Mouse (Mus musculus) right cerebral cortex, postnatal 36 days (tissue): ENCODE measurements at regions not wholly inside any gene's neighbourhood (a gene's known extent, or its start where the extent isn't known, plus 50 kb on each side); places are given as distances from the start of the nearest gene placed in this dataset.
"Not testable (repeated sequence)": the region's sequence is repeated elsewhere in the genome, so short reads cannot be mapped to it uniquely, and the experiment has no call there.

Experiments
- DNase-seq, 2 experiments: peaks; one replicate each; pipeline ENCODE4 v3.0.0; 2022; ENCODE audit warnings: low spot score in 2 of 2, mixed read lengths in 1 of 2

DNA sequence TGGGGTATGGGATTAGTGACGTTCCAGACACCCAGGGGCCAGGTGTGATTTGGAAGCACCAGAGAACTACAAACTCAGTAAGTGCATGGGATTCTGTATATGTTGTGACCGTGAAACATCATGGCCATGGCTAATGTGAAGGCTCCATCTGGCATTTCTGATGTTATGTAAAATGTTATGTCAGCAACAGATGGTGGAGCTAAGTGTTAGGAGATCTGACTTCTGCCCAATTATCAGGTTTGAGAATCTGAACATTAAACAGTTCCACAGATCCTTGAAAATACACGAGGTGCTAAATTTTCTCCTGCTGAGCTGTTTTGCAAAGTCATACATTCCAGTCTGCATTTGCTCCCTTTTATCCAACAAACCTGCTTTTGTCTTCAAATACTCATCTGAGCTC lies 223.6 kb upstream of the Egfl6 start:
- DNase-seq: peak in 1 of 2 experiments; percentile 10

DNA sequence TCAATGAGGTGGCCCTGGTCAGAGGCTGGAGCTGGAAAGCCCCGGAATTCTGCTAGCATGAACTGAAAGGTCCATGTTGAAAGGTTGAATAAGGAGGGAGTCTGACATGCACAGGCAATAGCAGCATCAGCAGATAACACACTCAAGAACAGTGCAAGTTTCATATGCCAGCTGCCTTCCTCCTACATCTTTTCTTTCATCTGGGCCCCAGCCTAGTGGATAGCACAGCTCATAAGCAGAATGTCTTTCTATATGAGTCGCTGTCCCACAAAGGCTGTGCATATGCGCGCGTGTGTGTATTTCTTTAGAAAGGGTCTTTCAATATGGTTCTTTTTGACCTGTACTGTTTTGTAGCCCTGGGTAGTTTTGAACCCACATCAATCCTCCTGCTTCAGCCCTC lies 222.7 kb upstream of the Egfl6 start:
- peak; percentile 11 to 27 for DNase-seq

DNA sequence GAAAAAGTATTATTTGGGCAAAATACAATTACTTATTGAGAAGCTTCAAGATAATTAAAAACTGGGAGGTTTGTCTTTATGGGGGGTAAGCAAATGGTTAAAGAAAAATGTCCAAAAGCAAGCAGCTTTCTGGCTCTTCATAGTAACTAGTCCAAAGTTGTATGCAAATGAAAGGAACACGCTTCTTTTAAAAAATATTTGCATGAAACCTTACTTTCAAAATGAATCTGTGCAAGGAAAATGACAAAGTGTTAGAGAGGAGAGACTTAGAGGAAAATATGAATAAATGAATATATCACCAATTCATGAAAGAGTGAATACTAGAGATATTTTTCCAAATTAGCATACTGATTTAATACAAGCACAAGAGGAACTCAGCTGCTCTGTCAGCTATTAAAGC lies 220.4 kb upstream of the Egfl6 start:
- DNase-seq: no peak

DNA sequence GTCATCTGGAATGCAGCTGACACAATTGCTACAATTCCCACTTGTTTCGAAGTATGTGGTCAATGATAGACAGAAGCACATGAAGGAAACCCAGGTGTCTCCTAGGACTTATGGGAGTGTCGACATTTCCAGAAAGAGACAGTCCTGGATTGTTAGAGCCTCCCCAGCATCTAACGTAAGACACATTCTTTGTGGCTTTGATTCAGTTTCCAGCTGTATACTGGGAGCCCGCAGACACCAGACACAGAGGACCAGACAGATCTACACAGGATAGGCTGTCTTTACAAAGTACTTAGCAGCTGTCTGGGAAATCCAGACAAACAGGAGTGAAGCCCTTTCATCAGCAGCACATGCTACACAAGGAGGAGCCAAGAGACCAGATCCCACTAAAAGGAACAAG lies 220.0 kb upstream of the Egfl6 start:
- no peak for DNase-seq

DNA sequence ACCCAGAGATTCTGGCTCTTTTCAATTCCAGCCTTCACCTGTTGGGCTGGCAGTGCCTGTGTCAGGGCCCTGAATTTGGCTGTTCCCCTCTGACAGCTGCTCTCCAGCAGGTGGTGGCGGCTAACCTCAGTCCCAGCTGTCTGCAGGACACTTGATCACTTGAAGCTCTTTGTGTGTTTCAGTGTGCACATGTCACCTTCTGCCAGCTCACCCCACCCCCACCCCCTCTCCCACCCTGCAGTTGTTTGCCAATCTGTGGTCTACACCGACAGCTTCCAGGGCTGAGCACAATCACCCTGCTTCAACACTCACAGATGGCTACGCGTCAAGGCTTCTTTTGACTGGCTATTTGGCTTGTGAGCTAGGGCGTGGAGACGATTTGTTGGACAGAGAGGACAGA lies 217.7 kb upstream of the Egfl6 start:
- DNase-seq: no peak

DNA sequence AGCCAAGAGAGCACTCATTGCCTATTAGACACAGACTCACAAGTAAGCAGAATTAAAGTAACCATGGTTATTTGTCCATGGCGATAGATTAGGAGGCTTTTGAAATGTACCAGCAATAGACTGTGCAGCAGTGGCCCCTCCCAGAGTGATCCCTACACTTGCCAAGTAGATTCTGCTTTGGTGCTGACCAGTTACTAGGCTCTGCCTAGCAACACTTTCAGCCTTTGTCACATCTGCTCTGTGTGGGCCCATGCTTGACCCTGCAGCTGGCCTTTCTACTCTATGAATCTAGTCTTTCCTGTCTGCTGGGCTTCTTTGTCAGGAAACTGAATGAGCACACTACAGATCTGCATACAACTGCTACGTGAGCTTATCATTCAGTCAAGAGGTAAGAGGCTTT lies 215.5 kb upstream of the Egfl6 start:
- no peak for DNase-seq

DNA sequence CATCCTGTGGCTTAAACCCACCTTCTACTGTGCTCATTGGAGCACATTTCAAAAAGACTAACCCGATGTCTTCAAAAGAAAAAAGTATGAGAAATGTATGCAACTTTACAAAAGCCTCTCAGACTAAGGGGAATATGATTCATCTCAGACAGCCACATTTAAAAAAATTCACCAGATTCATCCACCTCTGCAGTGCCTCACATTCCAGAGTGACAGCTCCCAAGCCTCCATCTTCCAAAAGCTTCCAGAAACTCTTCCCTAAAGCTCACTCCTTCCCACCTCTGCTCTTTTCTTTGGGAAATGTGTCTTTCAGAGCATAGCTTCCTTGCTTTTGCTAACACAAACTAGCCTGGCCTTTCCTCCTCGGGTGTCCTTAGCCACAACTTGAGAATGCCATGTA lies 210.1 kb upstream of the Egfl6 start:
- no peak for DNase-seq

DNA sequence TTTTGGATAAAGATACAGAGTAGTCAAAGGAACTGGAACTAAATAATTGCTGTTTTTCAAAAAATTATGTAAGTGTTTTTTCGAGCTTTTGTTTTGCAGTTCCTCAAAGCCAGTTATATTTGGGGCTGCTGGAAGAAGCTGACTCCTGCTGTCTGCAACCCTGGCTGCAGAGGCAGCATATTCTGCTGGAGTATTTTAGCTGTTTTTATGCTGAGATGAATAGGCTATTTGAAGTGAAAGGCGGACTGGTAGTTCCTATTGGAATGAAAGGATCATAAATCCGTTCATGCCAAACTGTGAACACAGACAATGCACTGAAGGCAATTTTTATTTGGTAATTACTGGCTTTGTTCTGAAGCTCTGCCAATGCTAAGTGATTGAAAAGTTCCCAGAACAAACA lies 203.5 kb upstream of the Egfl6 start:
- no peak for DNase-seq

DNA sequence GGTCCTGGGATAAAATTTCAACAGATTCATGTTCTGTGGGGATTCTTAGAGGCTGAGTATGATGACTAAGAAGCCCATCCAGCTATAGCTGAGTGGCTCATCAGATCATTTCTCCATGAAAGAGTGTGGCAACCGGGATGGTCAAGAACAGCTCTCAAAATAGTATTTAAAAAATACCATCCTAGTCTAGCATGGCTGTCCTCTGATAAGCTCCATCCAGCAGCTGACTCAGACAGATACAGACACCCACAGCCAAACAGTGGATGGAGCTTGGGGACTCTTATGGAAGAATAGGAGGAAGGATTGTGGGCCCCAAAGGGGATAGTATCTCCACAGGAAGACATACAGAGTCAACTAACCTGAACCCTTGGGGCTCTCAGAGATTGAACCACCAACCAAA lies 201.6 kb upstream of the Egfl6 start:
- not testable (repeated sequence) for DNase-seq

DNA sequence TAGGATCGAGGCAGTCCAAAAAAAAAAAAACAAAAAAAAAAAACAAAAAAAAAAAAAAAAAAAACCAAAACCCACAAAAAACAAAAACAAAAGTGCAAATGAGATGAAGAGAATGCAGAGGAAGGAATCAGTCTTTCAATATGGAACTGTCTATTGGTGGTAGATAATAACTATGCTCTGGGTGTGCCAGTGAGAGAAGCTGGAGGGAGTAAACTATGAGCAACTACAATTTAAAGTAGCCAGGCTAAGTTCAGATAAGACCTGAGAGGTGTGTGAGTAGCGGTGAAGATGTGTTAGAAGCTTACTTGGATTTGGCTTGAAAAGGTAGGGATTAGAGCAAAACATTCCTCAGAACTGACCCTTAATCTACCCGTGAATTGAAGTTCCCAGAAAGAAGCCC lies 200.1 kb upstream of the Egfl6 start:
- no peak for DNase-seq

DNA sequence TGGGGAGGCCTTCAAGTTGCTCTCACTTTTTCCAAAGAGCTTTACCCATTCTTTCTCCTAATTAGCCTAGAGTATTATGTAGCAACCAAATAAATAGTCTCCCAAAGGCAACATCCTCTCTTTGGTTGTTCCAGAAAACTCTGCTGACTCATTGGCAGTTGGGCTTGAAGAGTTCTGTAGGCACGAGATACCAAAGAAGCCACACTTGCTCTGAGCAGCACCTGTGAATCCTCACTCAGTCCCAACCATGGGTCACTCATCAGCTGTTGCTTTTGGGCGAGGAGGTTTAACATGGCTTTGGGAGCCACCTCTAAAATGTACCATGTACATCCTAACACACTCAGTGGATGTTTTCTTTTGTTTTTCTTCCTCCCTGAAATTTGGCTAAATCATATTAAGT lies 197.9 kb upstream of the Egfl6 start:
- no peak for DNase-seq

DNA sequence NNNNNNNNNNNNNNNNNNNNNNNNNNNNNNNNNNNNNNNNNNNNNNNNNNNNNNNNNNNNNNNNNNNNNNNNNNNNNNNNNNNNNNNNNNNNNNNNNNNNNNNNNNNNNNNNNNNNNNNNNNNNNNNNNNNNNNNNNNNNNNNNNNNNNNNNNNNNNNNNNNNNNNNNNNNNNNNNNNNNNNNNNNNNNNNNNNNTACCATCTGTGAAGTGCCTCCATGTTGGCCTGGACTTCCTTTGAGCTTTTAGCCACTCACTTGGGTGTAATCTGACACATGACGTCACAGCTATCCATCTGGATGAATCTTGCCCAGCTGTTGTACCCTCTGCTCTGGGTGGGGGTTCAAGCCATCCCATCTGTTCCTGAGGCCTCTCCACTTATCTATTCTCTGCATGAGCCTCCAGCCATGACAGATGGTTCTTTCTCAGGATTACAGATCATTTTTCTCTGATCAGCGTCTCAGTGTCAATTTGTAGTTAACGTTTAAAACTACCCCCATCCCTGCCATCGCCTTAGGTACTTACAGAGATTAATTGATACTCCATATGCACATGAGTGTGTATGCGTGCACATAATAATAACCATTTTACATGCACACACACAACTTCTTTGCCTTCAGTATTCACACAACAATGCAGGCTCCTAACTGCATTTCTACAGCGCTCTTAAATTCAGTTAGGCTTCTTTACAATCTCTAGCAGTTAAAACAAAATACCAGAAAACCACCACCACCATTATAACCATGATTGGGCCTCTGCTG lies 194.0 kb upstream of the Egfl6 start:
- no peak for DNase-seq

DNA sequence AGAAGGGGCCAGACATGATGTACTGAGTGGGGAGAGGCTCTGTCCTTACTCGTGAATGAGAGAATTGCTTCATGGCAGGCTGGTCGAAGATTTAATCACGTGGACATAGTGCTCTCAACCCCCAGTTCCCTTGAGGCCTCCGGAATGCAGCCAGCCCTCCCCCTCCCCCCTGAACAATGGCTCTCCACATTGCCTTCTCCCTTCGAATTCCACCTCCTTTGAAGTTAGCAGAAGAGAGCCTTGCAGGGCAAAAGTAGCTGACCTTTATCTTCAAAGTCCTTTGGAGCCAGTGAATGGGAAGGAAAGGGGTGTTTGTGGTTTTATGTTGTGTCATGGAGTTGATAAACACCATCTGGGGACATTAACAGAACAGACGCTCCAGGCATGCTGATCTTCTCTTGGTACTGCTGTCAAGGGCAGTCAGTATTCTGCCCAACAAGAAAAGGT lies 187.9 kb upstream of the Egfl6 start:
- no peak for DNase-seq

DNA sequence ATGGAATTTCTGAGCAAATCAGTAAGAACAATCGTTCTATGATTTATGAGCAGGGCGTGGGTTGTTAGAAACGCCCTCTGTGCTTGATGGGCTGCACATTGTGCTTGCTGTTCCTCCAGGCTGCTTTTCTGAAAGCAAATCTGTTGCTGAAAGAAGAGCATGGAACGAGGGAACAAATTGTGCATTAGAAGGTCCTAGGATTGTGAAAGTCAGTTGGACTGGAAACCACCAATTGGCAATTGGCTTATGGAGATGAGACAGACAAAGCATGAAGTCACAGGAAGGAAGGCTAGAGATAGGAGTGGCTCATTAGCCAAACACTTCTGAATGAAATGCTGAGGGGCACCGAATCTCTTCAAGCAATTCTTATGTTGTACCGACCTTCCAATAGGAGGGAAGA lies 181.5 kb upstream of the Egfl6 start:
- no peak for DNase-seq

DNA sequence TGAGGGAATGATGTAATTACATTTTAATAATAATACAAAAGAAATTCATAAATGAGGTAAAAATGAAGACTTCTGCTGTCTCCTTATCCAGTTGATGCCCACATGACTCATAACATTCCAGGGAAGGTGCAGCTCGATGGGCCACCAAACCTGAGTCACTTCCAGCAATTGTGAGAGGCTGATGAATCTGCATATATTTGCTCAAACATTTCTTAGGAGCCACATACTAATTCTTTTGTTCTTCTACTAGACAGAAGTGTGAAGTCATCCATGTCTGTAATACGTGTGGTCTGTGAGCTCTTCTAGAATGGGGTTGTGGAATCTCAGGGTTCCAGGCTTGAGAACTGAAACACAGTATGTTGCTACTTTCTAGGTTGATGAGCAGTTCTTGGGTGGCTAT lies 180.1 kb upstream of the Egfl6 start:
- no peak for DNase-seq

DNA sequence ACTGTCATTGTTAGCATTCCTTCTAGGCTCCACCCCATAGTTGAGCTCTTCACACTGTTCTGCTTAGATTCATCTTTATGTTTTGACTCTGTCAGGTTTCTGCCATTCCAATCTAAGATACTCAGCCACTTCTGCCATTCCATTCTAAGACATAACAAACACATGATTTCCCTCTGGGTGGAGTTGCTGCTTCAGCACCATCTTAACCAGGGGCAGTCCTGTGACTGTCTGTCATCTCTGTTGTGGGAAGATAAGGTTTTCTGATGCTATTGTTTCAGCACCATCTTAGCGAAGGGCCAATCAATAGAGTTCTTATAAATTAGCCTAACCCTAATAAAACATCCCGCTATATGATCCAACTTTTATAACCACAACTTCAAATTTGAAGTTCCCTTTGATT lies 176.6 kb upstream of the Egfl6 start:
- DNase-seq: no peak

DNA sequence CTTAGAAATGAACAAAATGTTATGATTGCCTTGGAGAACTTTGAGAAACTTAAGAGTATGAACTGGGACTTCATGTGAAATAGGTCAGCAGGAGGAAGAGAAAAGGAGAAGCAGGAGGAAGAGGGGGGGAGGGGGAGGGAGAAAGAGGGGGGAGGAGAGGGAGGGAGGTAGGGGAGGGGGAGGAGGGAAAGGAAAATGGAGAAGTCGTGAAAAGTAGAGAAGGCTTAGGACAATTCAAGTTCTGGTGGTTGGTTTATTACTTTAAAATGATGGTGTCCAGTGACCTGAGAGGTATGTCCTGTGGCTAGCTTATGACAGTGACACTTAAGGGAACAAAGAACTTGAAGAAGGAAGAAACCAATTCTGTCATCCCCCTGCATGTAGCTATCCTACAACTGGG lies 171.6 kb upstream of the Egfl6 start:
- DNase-seq: no peak

DNA sequence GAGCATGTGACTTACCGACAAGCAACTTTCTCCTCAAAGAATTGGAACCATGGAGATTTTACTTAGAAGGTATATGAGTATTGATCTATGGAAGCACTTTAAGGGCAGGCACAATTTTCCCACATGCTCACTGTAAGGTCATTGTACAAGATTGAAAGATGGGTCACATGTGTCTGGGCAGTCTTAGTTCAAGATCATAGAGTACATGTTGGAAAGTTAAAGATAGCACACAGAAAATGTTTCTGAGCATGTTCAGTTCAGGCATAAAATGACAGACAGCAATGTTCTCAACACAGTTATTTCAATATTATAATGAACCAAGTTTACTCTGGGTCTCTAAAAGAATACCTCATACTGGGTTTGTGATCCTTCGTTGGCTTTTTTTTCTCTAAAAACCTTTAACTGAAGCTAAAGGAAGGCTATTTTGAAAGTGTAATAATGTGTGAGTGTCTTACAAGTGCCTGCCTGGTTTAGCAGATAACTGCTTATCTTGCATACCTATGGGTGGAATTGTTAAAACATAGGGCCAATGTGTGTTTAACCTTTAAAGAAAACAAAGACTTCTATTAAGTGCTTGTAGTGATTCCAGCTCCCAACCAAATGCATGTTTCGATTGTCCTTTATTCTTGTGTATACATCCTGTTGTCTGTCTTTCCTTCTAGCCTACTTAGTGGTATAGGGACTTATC lies 169.6 kb upstream of the Egfl6 start:
- DNase-seq: no peak

DNA sequence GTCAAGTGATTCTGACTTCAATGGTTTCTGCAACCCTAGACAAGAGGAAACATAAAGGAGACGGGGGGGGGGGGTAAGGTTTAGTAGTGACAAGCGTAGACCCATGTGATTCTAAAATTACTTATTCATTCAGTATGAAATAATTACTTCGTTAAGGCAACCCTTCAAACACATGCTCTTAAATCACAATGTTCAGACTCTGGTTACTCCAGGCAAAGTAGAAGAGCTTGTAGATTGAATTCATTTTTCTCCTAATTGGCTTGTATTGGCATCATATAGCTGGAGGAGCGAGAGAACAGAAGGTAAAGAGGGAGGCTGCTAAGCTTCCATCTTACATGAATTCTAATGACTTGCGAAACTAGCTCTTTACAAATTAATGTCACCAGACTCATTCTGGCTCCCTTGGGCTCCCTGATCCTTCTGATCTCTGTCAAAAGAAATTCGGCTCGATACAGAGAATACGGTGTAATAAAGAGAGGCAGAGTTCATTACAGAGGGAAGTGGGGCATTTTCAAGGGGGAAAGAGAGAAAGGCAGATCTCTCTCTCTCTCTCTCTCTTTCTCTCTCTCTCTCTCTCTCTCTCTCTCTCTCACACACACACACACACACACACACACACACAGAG lies 163.6 kb upstream of the Egfl6 start:
- no peak for DNase-seq

DNA sequence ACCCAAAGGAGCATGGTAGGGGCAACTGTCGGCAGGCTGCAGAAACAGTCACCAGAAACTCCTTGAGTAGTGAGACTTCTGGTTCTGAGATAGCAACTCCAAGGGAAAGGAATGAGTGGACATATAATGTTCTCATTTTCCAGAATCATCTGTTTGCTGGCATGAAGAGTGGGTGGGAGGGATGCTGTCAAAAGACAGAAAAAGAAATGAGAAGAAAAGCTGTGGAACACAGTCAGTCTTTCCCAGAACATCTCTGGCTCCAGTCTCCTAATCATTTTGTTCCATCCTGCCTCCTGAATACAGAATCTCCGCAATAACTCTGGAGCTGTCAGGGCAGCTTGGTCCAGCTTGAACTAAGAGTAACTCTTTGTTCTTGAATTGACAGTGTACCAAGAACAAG lies 145.8 kb upstream of the Egfl6 start:
- peak; percentile 1 to 11 for DNase-seq

DNA sequence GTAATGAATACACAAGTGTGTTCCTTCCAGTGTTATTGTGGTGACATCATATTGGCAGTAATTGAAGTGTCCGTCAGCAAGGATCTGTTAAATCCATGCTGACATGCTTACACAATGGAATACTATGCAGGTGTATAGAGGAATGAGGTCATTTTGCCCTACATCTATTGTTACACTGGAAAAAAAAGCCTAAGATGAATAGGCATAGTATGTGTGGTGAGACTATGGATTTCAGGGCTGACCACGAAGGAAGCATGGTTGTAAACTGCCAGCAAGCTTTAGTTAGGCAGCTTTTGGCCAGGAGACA lies 143.1 kb upstream of the Egfl6 start:
- DNase-seq: no peak

DNA sequence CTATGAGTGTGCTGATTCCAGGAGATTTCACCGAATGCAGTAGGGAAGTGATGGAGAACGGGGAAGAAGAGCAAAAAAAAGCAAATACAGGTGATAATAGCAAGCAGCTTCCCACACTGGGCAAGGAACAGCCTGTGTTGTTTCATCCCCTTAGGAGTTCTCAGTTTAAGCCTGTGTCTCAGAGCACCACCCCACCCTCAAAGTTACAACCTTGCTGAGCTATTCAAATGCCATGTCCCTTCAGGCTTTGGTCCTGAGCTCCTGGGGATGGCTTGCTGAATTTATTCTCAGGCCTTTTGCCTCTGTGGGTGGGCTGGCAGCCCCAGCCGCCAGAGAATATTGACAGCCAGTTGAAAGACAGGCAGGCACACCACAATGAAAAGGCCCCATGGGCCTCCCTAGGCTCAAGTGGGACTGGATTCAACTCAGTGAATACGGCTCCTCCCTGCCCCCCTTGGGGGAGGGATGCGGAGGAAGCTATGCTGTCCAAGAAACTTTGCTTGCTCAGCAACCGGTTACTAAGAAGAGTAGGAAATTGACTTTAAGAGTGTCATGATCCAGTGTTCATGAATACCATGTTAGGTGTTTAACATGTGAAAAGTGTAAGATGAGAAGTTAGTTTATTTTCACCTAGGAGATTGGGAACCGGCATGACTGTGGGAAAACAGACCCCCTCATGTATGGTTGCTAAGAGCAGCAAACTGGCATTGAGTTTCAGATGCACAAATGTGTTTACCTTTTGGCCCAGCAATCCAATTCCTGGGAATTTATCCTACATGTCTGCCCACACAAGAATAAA lies 142.5 kb upstream of the Egfl6 start:
- no peak for DNase-seq
